Mouse (Mus musculus): ENCODE data around the gene Bnip2.

DNA sequence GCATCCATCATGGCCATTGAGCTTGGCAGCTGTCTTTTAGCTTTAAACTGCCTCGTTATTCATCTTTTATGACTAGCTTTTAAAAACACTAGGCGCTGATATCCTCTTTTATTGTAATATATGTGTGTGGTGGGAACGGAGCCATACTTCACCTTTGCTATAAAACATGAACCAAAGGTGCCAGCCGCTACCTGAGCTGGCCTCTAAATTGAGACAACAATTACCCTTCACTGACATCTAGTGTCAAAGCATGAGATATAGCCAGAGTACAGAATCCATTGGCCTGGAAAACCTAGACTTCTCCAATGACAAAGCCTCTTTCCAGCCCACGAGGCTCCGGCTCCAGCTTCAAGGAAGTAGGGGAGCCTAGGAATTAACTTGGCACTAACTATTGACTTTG is 47.7 kb upstream of the Bnip2 start:
- TF ChIP-seq POLR2A (IDR thresholded peaks at IDR 0.05; ENCODE audit: low read depth, low read length) (no peak), CTCF (IDR thresholded peaks at IDR 0.05; ENCODE audit: extremely low read depth, insufficient read length, insufficient replicate concordance, low read depth, low read length) (no peak)

All from small intestine, adult 2 months (tissue).